Mouse (Mus musculus) embryonic facial prominence, embryonic 12.5 days (tissue): ENCODE measurements at regions not wholly inside any gene's neighbourhood (a gene's known extent, or its start where the extent isn't known, plus 50 kb on each side); places are given as distances from the start of the nearest gene placed in this dataset.

Experiments used
- ATAC-seq: fragments of 200-750 bp; cut with Nextera tagmentation; 2 replicates; pipeline ENCODE4 v1.8.0; 2017; ENCODE audit not compliant: insufficient number of reproducible peaks, insufficient read depth, low FRiP score, low TSS enrichment
- H3K27ac ChIP-seq: fragments of 300-500 bp; sonication (generic); 2 replicates; pipeline ENCODE4 v1.5.1; 2016; ENCODE audit warnings: mild to moderate bottlenecking
- H3K27me3 ChIP-seq: fragments of 300-500 bp; sonication (generic); 2 replicates; pipeline ENCODE4 v1.6.1; 2016; ENCODE audit warnings: mild to moderate bottlenecking, moderate library complexity
- H3K36me3 ChIP-seq: fragments of 300-500 bp; sonication (generic); 2 replicates; pipeline ENCODE4 v1.6.1; 2016; ENCODE audit warnings: mild to moderate bottlenecking
- H3K4me1 ChIP-seq: fragments of 300-500 bp; sonication (generic); 2 replicates; pipeline ENCODE4 v1.6.1; 2016
- H3K4me2 ChIP-seq: fragments of 300-500 bp; sonication (generic); replicated peaks from 2 replicates; pipeline ENCODE4 v1.6.1; 2016; ENCODE audit warnings: mild to moderate bottlenecking, moderate library complexity
- H3K4me3 ChIP-seq: fragments of 300-500 bp; sonication (generic); 2 replicates; pipeline ENCODE4 v1.5.1; 2016; ENCODE audit warnings: mild to moderate bottlenecking
- H3K9ac ChIP-seq: fragments of 300-500 bp; sonication (generic); 2 replicates; pipeline ENCODE4 v1.6.1; 2016; ENCODE audit warnings: mild to moderate bottlenecking, moderate library complexity
- H3K9me3 ChIP-seq: fragments of 300-500 bp; sonication (generic); 2 replicates; pipeline ENCODE4 v1.6.1; 2016; ENCODE audit warnings: mild to moderate bottlenecking, moderate library complexity
- WGBS: fragments of 180-500 bp; shearing (Covaris S2); methylation state at CpG from one replicate; pipeline ENCODE4 v1.1.7; 2016; 5-methylcytosine and 5-hydroxymethylcytosine counted together

GRCm38 (mm10) chr17:22795213-22795612 lies 71.7 kb downstream of the Zfp945 start:
- Histone ChIP-seq H3K36me3 (0 out of 2 replicates have a peak, but pooled peaks cover 3% of the 10 kb centered on the region), H3K9ac (no peak overlapping the region), H3K27ac (no peak overlapping the region), H3K4me2 (no peak overlapping the region), H3K27me3 (no peaks in the 10 kb centered on the region), H3K9me3 (peaks cover 4% of the 10 kb centered on the region; the same call in 1 of the 2 replicates), H3K4me1 (no peaks in the 10 kb centered on the region), H3K4me3 (no peak overlapping the region)
- no peak for ATAC-seq
- 78% methylated on average over 5 of the region's 5 CpGs for WGBS

GRCm38 (mm10) chr17:22784481-22784880 lies 82.5 kb downstream of the Zfp945 start:
- Histone ChIP-seq H3K9ac (no peak overlapping the region), H3K4me3 (no peak overlapping the region), H3K36me3 (peaks cover 4% of the 10 kb centered on the region; the same call in 1 of the 2 replicates), H3K4me2 (no peak overlapping the region), H3K4me1 (no peaks in the 10 kb centered on the region), H3K27ac (no peak overlapping the region), H3K27me3 (no peaks in the 10 kb centered on the region), H3K9me3 (0 out of 2 replicates have a peak, but pooled peaks cover 5% of the 10 kb centered on the region)
- no peak for ATAC-seq
- 92% methylated on average over 2 of the region's 2 CpGs for WGBS

- no peak overlapping the region for H3K4me2 ChIP-seq
- H3K4me3 ChIP-seq: no peak overlapping the region
- H3K27ac ChIP-seq: no peak overlapping the region
- 57% methylated on average over 7 of the region's 7 CpGs for WGBS
- H3K4me1 ChIP-seq: no peaks in the 10 kb centered on the region
- no peak overlapping the region for H3K9ac ChIP-seq
- H3K27me3 ChIP-seq: no peaks in the 10 kb centered on the region
- H3K36me3 ChIP-seq: no peaks in the 10 kb centered on the region
- H3K9me3 ChIP-seq: no peaks in the 10 kb centered on the region
- no peak for ATAC-seq
These were observed 121.2 kb downstream of the Zfp945 start for GRCm38 (mm10) chr17:22745736-22746135.

DNA sequence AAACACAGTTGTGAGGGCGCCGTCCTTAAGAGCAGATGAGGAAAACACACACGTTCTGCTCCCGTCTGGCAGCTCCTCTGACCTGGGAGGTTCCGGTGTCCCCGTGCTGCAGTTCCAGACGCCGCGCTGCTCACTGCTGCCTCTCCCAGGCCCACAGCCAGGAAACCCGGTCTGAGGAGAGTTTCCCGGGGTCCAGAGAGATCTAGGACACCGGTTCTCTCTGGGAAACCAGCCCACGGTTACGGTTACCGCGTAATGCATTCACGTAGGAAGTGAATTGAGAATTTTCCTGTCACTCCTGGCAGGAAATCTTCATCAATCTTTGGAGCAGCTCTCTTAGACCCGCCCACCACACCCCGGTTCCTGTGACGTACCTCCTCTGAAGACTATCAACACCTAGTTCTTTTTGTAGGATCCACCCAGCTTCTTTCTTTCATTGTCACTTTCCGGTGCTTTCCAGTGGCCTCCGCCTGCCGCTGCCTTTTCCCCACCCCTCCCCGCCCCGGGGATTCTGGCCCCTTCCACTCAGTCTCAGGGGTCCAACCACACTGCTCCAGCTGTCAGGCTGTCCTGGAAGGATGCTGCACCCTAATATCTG lies 127.3 kb downstream of the Zfp945 start:
- ATAC-seq: peak; percentile 84
- peaks cover 10% of the 10 kb centered on the region; the same call in 1 of the 2 replicates for H3K9me3 ChIP-seq
- peak overlapping the region; percentile 87 for H3K27ac ChIP-seq
- no peaks in the 10 kb centered on the region for H3K27me3 ChIP-seq
- H3K4me3 ChIP-seq: peak overlapping the region; percentile 62
- H3K9ac ChIP-seq: peak overlapping the region; percentile 52
- peak overlapping the region; percentile 68 for H3K4me2 ChIP-seq
- under 1% methylated on average over 25 of the region's 25 CpGs for WGBS
- H3K4me1 ChIP-seq: no peaks in the 10 kb centered on the region
- peaks cover 18% of the 10 kb centered on the region for H3K36me3 ChIP-seq

DNA sequence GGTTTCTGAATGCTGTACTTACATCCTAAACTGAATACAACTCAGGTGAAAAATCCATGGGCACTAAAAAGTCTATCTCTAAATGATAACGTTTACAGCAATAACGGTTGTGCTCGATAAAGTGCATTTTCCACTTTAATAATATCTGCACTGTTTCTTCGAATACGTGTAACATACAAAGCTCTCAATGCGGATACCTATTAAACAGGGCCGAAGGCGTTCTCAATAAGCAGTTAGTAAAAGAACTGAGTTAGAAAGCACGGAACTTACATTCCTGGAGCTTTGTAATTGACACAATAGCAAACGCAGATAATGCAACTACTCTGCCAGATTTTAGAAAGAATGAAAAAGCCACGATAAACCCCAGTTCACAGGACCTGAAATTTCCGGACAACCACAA lies 127.8 kb downstream of the Zfp945 start:
- 12% methylated on average over 12 of the region's 12 CpGs for WGBS
- no peak for ATAC-seq
- Histone ChIP-seq H3K36me3 (peaks cover 18% of the 10 kb centered on the region), H3K27me3 (no peaks in the 10 kb centered on the region), H3K9me3 (peaks cover 11% of the 10 kb centered on the region; the same call in 1 of the 2 replicates), H3K4me1 (no peaks in the 10 kb centered on the region), H3K4me2 (peak overlapping the region; percentile 68), H3K4me3 (peak overlapping the region; percentile 62), H3K27ac (peak overlapping the region; percentile 87), H3K9ac (peak overlapping the region; percentile 52)

DNA sequence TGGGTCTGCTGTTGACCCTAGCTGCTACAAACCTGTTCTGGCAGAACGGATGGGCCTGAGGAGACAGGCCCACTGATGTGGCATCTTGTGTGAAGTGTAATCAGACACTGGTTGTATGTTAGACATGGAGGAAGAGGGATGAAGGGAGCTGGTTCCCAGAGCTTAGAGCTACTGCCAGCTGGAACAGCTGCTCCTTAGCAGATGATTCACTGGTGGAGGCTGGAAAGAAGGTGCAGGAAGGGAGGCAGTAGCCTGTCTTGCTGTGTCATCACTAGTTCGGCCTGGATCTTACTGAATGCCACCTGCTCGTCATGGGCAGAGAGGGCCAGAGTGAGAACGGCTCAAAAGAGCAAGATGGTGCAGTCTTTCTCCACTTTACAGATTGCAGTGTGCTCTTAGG lies 130.6 kb downstream of the Zfp945 start:
- peaks cover 11% of the 10 kb centered on the region for H3K9me3 ChIP-seq
- H3K27me3 ChIP-seq: no peaks in the 10 kb centered on the region
- peaks cover 18% of the 10 kb centered on the region for H3K36me3 ChIP-seq
- H3K4me1 ChIP-seq: no peaks in the 10 kb centered on the region
- WGBS: 88% methylated on average over 4 of the region's 4 CpGs
- H3K27ac ChIP-seq: no peak overlapping the region
- ATAC-seq: no peak
- H3K9ac ChIP-seq: no peak overlapping the region
- no peak overlapping the region for H3K4me3 ChIP-seq
- H3K4me2 ChIP-seq: no peak overlapping the region
